Mouse (Mus musculus): ENCODE measurements around the gene Cmip.

Gene Cmip

GRCm38 (mm10) chr8:117464525-117464924, 207.7 kb downstream of the Cmip start:
- DNase-seq (ENCODE audit: low spot score in 2 of 2), result no peak

GRCm38 (mm10) chr8:117465250-117465649, 208.4 kb downstream of the Cmip start:
- DNase-seq (ENCODE audit: low spot score in 2 of 2), result no peak

- DNase-seq (ENCODE audit: low spot score in 2 of 2), result no peak
Measured at GRCm38 (mm10) chr8:117467466-117467865, 210.6 kb downstream of the Cmip start.

- DNase-seq (ENCODE audit: low spot score in 2 of 2), result no peak
Measured at GRCm38 (mm10) chr8:117469431-117470341, 212.8 kb downstream of the Cmip start.

GRCm38 (mm10) chr8:117470342-117470781, 213.5 kb downstream of the Cmip start:
- DNase-seq (ENCODE audit: low spot score in 2 of 2), result peak in 1 of 2 experiments; percentile 48

- DNase-seq (ENCODE audit: low spot score in 2 of 2), result peak in 1 of 2 experiments; percentile 45
Measured at GRCm38 (mm10) chr8:117471174-117471573, 214.3 kb downstream of the Cmip start.

GRCm38 (mm10) chr8:117471655-117472054, 214.8 kb downstream of the Cmip start:
- no peak for DNase-seq (ENCODE audit: low spot score in 2 of 2)

GRCm38 (mm10) chr8:117472332-117472731, 215.5 kb downstream of the Cmip start:
- no peak for DNase-seq (ENCODE audit: low spot score in 2 of 2)

GRCm38 (mm10) chr8:117474944-117475343, 218.1 kb downstream of the Cmip start:
- peak; percentile 86 to 87 for DNase-seq (ENCODE audit: low spot score in 2 of 2)

- DNase-seq (ENCODE audit: low spot score in 2 of 2), result no peak
Measured at GRCm38 (mm10) chr8:117475819-117476218, 219.0 kb downstream of the Cmip start.

GRCm38 (mm10) chr8:117478082-117478481, 221.2 kb downstream of the Cmip start:
- DNase-seq (ENCODE audit: low spot score in 2 of 2), result no peak

- no peak for DNase-seq (ENCODE audit: low spot score in 2 of 2)
Measured at GRCm38 (mm10) chr8:117479996-117480395, 223.1 kb downstream of the Cmip start.

GRCm38 (mm10) chr8:117480516-117480915, 223.7 kb downstream of the Cmip start:
- DNase-seq (ENCODE audit: low spot score in 2 of 2), result no peak

GRCm38 (mm10) chr8:117481830-117482229, 225.0 kb downstream of the Cmip start:
- no peak for DNase-seq (ENCODE audit: low spot score in 2 of 2)

- DNase-seq (ENCODE audit: low spot score in 2 of 2), result no peak
Measured at GRCm38 (mm10) chr8:117484731-117485130, 227.9 kb downstream of the Cmip start.

- DNase-seq (ENCODE audit: low spot score in 2 of 2), result no peak
Measured at GRCm38 (mm10) chr8:117485316-117485715, 228.5 kb downstream of the Cmip start.

GRCm38 (mm10) chr8:117488246-117489005, 231.6 kb downstream of the Cmip start:
- no peak for DNase-seq (ENCODE audit: low spot score in 2 of 2)

- DNase-seq (ENCODE audit: low spot score in 2 of 2), result no peak
Measured at GRCm38 (mm10) chr8:117493543-117493942, 236.7 kb downstream of the Cmip start.

- no peak for DNase-seq (ENCODE audit: low spot score in 2 of 2)
Measured at GRCm38 (mm10) chr8:117494874-117495273, 238.0 kb downstream of the Cmip start.

GRCm38 (mm10) chr8:117498179-117498914, 241.5 kb downstream of the Cmip start, which contains the start of gene Plcg2:
Gene Plcg2, plus strand, starts transcription at chr8:117498291.
- DNase-seq (ENCODE audit: low spot score in 2 of 2), result peak; percentile 21 to 50

GRCm38 (mm10) chr8:117498915-117499540, 242.2 kb downstream of the Cmip start:
- DNase-seq (ENCODE audit: low spot score in 2 of 2), result no peak

Data from urinary bladder, adult 18-20 months (tissue).